Mouse (Mus musculus) bone marrow, adult 2 months (tissue): Measurements from ENCODE around the gene Ttbk1. TPM values are rescaled to one million over a fixed set of nuclear protein-coding genes. Genes with fewer than 3 reads are reported as not detected.

ENCODE experiments used
- H3K27ac ChIP-seq: fragments of 200-500 bp; 2 replicates; pipeline ENCODE4 v1.5.1; 2012; ENCODE audit warnings: low read depth, mild to moderate bottlenecking, control low read depth, inconsistent platforms, low read length; ENCODE audit not compliant: control insufficient read depth, poor library complexity, insufficient read depth
- H3K4me1 ChIP-seq: fragments of 200-500 bp; 2 replicates; pipeline ENCODE4 v1.6.1; 2011; ENCODE audit warnings: low read length; ENCODE audit not compliant: control insufficient read depth, insufficient read depth
- H3K4me3 ChIP-seq: fragments of 200-500 bp; replicated peaks from 2 replicates; pipeline ENCODE3; 2011; ENCODE audit warnings: mild to moderate bottlenecking, low read depth, low read length, control low read depth; ENCODE audit not compliant: control insufficient read depth
- CTCF ChIP-seq: fragments of 200-500 bp; IDR thresholded peaks from 2 replicates; pipeline ENCODE4 v1.5.1; 2011; ENCODE audit warnings: low read length, control low read depth; ENCODE audit not compliant: control insufficient read depth, insufficient read depth
- POLR2A ChIP-seq: fragments of 200-500 bp; IDR thresholded peaks from 2 replicates; pipeline ENCODE4 v1.6.1; 2011; ENCODE audit warnings: low read depth, mild to moderate bottlenecking, control low read depth, low read length, borderline replicate concordance; ENCODE audit not compliant: control insufficient read depth
- WGBS: fragments of 180-500 bp; shearing (Covaris S2); methylation state at CpG from one replicate; pipeline ENCODE4 v1.1.7; 2018; 5-methylcytosine and 5-hydroxymethylcytosine counted together
- polyA plus RNA-seq: library from polyadenylated mRNA; stranded (reverse); fragments of >200 nt; gene quantifications from 2 replicates; pipeline ENCODE4 v1.2.4, GENCODE M21; 2011; ENCODE audit warnings: low replicate concordance; ENCODE audit not compliant: missing spikeins, insufficient read depth, insufficient read length

Gene Ttbk1
- polyA plus RNA-seq = 0.27 and 1.2 TPM in 2 replicates

DNA sequence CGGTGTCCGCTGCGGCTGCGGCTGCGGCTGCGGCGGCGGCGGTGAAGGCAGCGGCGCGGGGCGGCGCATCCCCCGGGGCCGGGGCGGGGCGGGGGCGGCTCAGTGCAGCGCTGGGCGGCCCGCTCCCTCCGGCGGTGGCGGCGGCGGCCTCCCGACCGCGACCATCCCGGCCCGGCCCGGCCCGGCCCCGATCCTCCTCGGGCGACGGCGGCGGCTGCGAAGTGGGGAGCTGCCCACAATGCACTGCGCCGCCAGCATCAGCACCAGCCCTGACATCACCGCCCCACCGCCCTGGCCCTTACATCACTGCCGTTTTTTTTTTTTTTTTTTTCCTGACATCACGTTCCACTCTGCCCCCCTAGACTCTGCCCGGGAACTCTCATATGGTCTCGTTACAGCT, at the start of gene Ttbk1:
Gene Ttbk1 (minus strand): TSS at position 245 of the 400 bp plus-strand sequence.
- Histone ChIP-seq H3K4me1 (no peaks in the 10 kb centered on the region), H3K4me3 (no peak within 1 kb of the TSS), H3K27ac (no peak within 1 kb of the TSS)
- TF ChIP-seq POLR2A (no peak), CTCF (no peak)
- WGBS = under 1% methylated on average over 32 of the region's 49 CpGs

DNA sequence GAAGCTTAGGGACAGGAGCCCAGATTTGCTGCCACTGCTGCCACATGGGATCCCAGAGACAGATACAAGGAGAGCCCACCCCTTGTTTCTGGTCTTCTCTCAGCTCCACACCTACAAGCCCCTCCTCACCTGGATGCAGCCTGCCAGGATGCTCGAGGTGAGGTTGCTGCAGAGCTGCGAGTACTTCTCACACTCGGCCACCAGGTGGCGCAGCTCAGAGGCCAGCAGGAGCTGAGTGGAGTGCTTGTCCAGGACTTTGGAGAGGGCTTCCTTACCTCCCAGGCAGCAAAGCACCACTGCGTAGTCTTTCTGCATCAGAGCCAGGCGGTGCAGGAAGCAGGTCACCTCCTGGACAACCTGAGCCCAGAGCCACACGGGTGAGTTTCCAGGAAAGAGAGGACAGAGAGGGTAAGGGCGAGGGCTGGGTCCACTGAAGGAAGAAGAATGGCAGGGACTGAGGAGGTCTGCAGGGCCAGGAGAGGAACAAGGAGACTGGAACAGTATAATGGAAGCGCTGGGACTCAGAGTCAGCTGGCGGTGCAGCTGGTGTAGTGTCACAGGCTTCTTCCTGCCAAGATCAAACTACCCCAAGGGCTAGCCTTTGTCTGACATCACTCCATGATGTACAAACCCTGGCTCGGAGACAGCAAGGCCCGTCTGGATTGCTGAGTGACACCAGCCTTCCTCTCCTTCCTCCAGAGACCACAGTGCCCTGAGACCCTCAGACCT, 38.3 kb upstream of the Ttbk1 start:
- H3K4me3 ChIP-seq = no peak overlapping the region
- no peaks in the 10 kb centered on the region; the same call in 1 of the 2 replicates for H3K4me1 ChIP-seq
- no peak overlapping the region for H3K27ac ChIP-seq
- TF ChIP-seq CTCF = peak; percentile 95
- no peak for TF ChIP-seq POLR2A
- WGBS = 53% methylated on average over 12 of the region's 12 CpGs

DNA sequence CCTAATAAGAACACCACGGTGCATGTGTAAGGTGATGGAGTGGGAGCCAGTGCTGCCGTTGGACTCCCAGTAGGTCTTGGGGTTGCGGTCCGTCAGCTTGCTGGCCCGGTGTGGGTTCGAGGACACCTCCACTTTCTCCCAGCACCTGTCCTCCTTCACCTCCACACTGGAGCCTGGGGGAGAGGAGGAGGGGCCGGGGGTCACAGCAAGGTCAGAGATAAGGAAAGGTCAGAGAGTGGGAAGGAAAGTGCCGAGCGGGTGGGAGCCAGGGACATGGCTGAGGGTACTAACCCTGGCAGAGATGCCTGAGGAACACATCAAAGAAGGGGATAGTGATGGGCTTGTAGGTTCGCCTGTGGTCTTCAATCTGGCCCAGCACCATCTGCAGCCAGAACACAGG, 37.6 kb upstream of the Ttbk1 start:
- TF ChIP-seq POLR2A = no peak
- no peak for TF ChIP-seq CTCF
- Histone ChIP-seq H3K4me3 (no peak overlapping the region), H3K27ac (no peak overlapping the region), H3K4me1 (no peaks in the 10 kb centered on the region; the same call in 1 of the 2 replicates)
- WGBS = 89% methylated on average over 10 of the region's 10 CpGs

DNA sequence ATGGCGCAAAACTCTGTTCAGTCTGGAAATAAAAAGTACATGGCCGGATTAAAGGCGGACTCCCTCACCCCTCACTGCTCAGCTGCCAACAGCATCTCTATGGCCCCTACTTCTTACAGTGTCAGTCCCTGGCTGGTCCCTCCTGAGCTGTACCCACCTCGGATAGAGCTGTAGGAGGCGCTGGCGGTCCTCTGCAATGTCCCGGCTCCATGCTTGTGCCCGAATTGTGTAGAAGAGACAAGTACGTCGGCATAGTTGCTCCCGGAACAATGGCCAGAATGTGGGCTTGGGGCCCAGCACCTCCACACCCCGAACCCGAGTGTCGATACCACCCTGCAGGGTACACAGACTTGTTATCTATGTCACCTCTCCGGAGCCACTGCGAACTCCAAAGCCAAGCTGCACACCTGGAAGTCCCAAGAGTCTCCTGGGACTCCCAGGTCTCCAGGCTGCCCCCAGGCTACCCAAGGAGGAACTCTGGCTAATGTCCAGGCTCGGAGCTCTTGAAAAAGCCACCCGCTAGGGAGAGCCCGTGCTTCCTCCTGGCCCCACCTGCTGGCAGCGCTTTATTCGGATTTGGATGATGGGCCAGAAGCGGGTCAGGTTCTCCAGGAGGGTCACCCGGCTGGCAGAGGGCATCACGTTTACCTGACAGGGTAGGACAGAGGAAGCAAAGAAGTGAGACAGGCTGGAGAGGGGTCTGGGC, 34.6 kb upstream of the Ttbk1 start:
- Histone ChIP-seq H3K27ac (no peak overlapping the region), H3K4me1 (no peaks in the 10 kb centered on the region; the same call in 1 of the 2 replicates), H3K4me3 (no peak overlapping the region)
- TF ChIP-seq POLR2A = no peak
- TF ChIP-seq CTCF = no peak
- 77% methylated on average over 24 of the region's 24 CpGs for WGBS

DNA sequence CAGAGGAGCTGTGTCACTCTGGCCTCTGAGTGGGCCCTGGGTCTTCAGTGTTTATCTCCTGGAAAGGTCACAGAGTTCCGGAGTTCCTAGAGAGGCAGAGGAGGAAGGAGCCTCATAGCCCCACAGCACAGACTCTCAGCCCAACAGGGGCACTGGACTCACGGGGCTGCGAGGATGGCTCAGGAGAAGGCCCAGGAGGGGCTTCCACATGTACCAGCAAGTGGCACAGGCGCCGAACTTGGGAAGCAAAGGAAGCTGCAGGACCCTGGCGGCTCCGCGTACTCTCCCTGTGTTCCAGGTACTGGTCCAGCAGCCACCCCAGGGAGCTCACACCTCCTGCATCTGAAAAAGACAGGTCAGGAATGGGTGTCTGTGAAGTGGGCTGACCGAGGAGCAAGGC, 33.7 kb upstream of the Ttbk1 start:
- Histone ChIP-seq H3K27ac (no peak overlapping the region), H3K4me3 (no peak overlapping the region), H3K4me1 (no peaks in the 10 kb centered on the region; the same call in 1 of the 2 replicates)
- 80% methylated on average over 9 of the region's 9 CpGs for WGBS
- TF ChIP-seq POLR2A (no peak), CTCF (no peak)

DNA sequence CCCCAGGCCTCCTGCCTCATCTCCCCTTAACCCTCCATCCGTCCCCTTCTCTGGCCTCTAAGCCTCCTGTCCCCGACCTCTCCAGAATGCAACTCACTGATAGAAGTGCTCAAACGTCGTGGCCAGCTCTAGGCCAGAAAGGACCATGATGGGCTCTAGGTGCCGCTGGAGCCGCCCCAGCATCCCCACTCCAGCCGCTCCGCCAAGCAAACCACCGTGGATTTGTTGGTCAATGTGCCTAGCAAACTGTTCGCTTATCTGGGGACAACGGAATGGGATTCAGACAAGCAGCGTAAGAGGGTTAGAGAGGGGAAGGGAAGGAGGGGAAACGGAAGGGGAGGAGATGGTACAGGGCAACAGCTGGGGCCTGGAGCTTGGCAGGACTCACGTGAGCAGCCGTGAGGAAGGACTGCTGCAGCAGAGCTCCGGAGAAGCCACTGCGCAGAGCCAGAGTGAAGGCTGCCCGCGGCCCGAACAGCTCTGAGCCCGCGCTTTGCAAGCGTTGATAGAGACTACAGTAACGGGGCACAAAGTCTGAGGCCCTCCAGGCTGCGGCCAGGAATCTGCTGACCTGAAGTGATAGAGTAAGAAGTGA, 33.0 kb upstream of the Ttbk1 start:
- Histone ChIP-seq H3K27ac (no peak overlapping the region; the same call in 1 of the 2 replicates), H3K4me3 (no peak overlapping the region), H3K4me1 (no peaks in the 10 kb centered on the region; the same call in 1 of the 2 replicates)
- whole genome bisulfite sequencing = 32% methylated on average over 25 of the region's 25 CpGs
- TF ChIP-seq POLR2A = no peak
- no peak for TF ChIP-seq CTCF

- H3K4me3 ChIP-seq = no peak overlapping the region
- no peak overlapping the region for H3K27ac ChIP-seq
- TF ChIP-seq POLR2A (no peak), CTCF (no peak)
- no peaks in the 10 kb centered on the region; the same call in 1 of the 2 replicates for H3K4me1 ChIP-seq
- 77% methylated on average over 10 of the region's 10 CpGs for WGBS
These were observed 32.5 kb upstream of the Ttbk1 start for GRCm38 (mm10) chr17:46519971-46520370.

DNA sequence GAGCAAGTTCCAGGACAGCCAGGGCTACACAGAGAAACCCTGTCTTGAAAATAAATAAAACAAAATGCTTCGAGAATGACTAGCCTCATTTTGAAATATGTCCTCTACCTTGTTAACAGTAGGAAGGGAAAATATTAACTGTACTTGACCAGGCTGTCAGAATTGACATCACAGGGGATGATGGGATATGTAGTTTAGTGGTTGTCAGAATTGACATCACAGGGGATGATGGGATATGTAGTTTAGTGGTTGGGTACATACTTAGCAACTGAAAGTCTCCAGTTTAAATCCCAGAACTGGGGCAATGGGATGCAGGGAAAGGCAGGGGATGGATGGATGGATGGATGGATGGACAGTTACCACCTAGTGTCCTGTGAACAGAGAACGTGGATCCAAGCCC, 25.9 kb upstream of the Ttbk1 start:
- Histone ChIP-seq H3K27ac (no peak overlapping the region), H3K4me3 (no peak overlapping the region), H3K4me1 (no peaks in the 10 kb centered on the region)
- 72% methylated on average over 2 of the region's 2 CpGs for WGBS
- TF ChIP-seq POLR2A (no peak), CTCF (no peak)
